Mouse (Mus musculus): ENCODE data around the gene Apoa2. TPM values are rescaled to one million over a fixed set of nuclear protein-coding genes. Genes with fewer than 3 reads are reported as not detected.

The Apoa2 gene
- total RNA-seq, 2 experiments from 2014 or later = 1.3 to 3.2 TPM

- no peak for DNase-seq (ENCODE audit: low spot score in 2 of 2)
These were observed 20.6 kb upstream of the Apoa2 start for GRCm38 (mm10) chr1:171204249-171204644.

- no peak for DNase-seq (ENCODE audit: low spot score in 2 of 2)
These were observed 19.0 kb upstream of the Apoa2 start for GRCm38 (mm10) chr1:171205704-171206493.

- no peak for DNase-seq (ENCODE audit: low spot score in 2 of 2)
These were observed 15.4 kb upstream of the Apoa2 start for GRCm38 (mm10) chr1:171209409-171209808.

- DNase-seq (ENCODE audit: low spot score in 2 of 2) = no peak
These were observed 12.0 kb upstream of the Apoa2 start for GRCm38 (mm10) chr1:171212854-171213253.

GRCm38 (mm10) chr1:171213801-171214496 lies 10.9 kb upstream of the Apoa2 start, which contains the start of gene Nr1i3:
Gene Nr1i3, plus strand, starts transcription at chr1:171213970.
- DNase-seq (ENCODE audit: low spot score in 2 of 2) = no peak

GRCm38 (mm10) chr1:171216241-171216955 lies 8.5 kb upstream of the Apoa2 start:
- DNase-seq (ENCODE audit: low spot score in 2 of 2) = no peak

GRCm38 (mm10) chr1:171220871-171221270 lies 4.0 kb upstream of the Apoa2 start:
- DNase-seq (ENCODE audit: low spot score in 2 of 2) = peak; percentile 87 to 91

- peak; percentile 21 to 24 for DNase-seq (ENCODE audit: low spot score in 2 of 2)
These were observed 3.3 kb upstream of the Apoa2 start for GRCm38 (mm10) chr1:171221281-171222193.

- DNase-seq (ENCODE audit: low spot score in 2 of 2) = peak; percentile 91 to 98
These were observed 2.4 kb upstream of the Apoa2 start, which contains the start of gene Tomm40l for GRCm38 (mm10) chr1:171222238-171223155. Gene Tomm40l, minus strand, starts transcription at chr1:171222514.

- no peak for DNase-seq (ENCODE audit: low spot score in 2 of 2)
These were observed 1.7 kb upstream of the Apoa2 start for GRCm38 (mm10) chr1:171223168-171223567.

GRCm38 (mm10) chr1:171223796-171224195 lies 1.1 kb upstream of the Apoa2 start:
- no peak for DNase-seq (ENCODE audit: low spot score in 2 of 2)

- DNase-seq (ENCODE audit: low spot score in 2 of 2) = no peak
These were observed 1.9 kb downstream of the Apoa2 start for GRCm38 (mm10) chr1:171226780-171227179.

- DNase-seq (ENCODE audit: low spot score in 2 of 2) = no peak
These were observed 3.0 kb downstream of the Apoa2 start for GRCm38 (mm10) chr1:171227879-171228278.

- DNase-seq (ENCODE audit: low spot score in 2 of 2) = no peak
These were observed 4.9 kb downstream of the Apoa2 start for GRCm38 (mm10) chr1:171229750-171230149.

- DNase-seq (ENCODE audit: low spot score in 2 of 2) = no peak
These were observed 5.4 kb downstream of the Apoa2 start for GRCm38 (mm10) chr1:171230215-171230614.

- no peak for DNase-seq (ENCODE audit: low spot score in 2 of 2)
These were observed 7.0 kb downstream of the Apoa2 start for GRCm38 (mm10) chr1:171231844-171232243.

- DNase-seq (ENCODE audit: low spot score in 2 of 2) = no peak
These were observed 7.5 kb downstream of the Apoa2 start for GRCm38 (mm10) chr1:171232348-171232747.

GRCm38 (mm10) chr1:171232800-171233730 lies 8.2 kb downstream of the Apoa2 start:
- no peak for DNase-seq (ENCODE audit: low spot score in 2 of 2)
